Mouse (Mus musculus): ENCODE measurements at regions not wholly inside any gene's neighbourhood (a gene's known extent, or its start where the extent isn't known, plus 50 kb on each side); places are given as distances from the start of the nearest gene placed in this dataset.
"Not testable (repeated sequence)": the region's sequence is repeated elsewhere in the genome, so short reads cannot be mapped to it uniquely, and the experiment has no call there.

DNA sequence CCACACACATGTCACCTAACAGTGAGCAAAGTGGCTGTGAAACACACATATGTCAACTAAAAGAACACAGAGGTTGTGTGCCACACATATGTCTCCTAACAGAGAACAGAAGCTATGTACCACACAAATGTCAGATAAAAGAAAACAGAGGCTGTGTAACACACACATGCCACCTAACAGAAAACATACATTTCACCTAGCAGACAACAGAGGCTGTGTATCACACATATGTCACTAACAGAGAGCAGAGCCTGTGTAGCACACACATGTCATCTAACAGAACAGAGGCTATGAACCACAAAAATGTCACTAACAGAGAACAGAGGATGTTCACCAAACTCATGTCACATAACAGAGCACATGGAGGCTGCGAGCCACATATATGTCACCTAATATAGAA is 103.6 kb upstream of the Thrb start:
- DNase-seq (ENCODE audit: extremely low spot score, low spot score): no peak

- not testable (repeated sequence) for DNase-seq (ENCODE audit: extremely low spot score, low spot score)
Observed at GRCm38 (mm10) chr14:17560001-17560400, 100.1 kb upstream of the Thrb start.

DNA sequence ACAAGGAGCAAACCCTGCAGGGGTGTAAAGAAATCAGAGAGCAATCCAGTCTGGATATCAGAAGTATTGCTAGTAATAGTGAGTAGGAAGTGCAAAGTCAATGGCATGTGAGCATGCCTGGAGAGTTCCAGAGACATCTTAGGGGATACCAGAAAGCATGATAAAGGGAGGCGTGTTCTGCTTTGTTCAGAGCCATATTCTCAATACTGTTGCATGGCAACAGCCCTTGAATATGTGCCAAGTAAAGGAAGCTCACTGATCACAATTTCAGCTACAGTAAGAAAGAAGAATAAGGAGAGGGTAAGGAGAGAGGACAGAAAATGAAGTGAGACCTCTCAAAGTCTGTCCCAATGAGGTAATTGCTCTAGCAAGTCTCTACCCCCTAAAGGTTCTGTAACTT is 92.1 kb upstream of the Thrb start:
- DNase-seq (ENCODE audit: extremely low spot score, low spot score): no peak

- no peak for DNase-seq (ENCODE audit: extremely low spot score, low spot score)
Observed at GRCm38 (mm10) chr14:17569087-17569636, 90.9 kb upstream of the Thrb start.

DNA sequence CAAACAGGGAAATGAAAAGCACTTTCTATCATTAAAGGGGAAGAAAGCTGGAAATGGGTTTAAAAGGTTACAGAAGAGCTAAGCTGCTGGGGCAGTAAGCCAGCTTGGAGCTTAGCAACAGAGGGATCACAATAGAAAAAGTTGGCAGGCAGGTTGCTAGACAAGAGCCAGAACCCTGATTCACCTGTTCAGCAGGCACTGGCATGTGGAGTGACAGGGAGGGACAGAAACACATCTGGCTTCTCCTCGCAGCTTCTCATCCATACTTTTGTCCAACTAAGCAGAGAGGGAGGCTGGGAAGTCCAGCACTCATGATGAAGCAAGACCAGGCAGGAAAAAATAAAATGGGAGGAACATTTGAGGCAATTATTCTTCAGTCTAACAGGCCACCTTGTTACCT is 81.3 kb upstream of the Thrb start:
- no peak for DNase-seq (ENCODE audit: extremely low spot score, low spot score)

GRCm38 (mm10) chr14:17589595-17589994 is 70.5 kb upstream of the Thrb start:
- no peak for DNase-seq (ENCODE audit: extremely low spot score, low spot score)

GRCm38 (mm10) chr14:17599553-17599952 is 60.5 kb upstream of the Thrb start:
- no peak for DNase-seq (ENCODE audit: extremely low spot score, low spot score)

- DNase-seq (ENCODE audit: extremely low spot score, low spot score): no peak
Observed at GRCm38 (mm10) chr14:17602357-17602756, 57.7 kb upstream of the Thrb start.

GRCm38 (mm10) chr14:17606018-17606417 is 54.0 kb upstream of the Thrb start:
- no peak for DNase-seq (ENCODE audit: extremely low spot score, low spot score)

GRCm38 (mm10) chr14:17607186-17607585 is 52.9 kb upstream of the Thrb start:
- DNase-seq (ENCODE audit: extremely low spot score, low spot score): no peak
